Mouse (Mus musculus): Measurements from ENCODE around the gene Oas1d. TPM values are rescaled to one million over a fixed set of nuclear protein-coding genes. Genes with fewer than 3 reads are reported as not detected.
"Not testable (repeated sequence)": the region's sequence is repeated elsewhere in the genome, so short reads cannot be mapped to it uniquely, and the experiment has no call there.

Gene Oas1d
- polyA plus RNA-seq, 1 experiment from 2014 or later = not detected

DNA sequence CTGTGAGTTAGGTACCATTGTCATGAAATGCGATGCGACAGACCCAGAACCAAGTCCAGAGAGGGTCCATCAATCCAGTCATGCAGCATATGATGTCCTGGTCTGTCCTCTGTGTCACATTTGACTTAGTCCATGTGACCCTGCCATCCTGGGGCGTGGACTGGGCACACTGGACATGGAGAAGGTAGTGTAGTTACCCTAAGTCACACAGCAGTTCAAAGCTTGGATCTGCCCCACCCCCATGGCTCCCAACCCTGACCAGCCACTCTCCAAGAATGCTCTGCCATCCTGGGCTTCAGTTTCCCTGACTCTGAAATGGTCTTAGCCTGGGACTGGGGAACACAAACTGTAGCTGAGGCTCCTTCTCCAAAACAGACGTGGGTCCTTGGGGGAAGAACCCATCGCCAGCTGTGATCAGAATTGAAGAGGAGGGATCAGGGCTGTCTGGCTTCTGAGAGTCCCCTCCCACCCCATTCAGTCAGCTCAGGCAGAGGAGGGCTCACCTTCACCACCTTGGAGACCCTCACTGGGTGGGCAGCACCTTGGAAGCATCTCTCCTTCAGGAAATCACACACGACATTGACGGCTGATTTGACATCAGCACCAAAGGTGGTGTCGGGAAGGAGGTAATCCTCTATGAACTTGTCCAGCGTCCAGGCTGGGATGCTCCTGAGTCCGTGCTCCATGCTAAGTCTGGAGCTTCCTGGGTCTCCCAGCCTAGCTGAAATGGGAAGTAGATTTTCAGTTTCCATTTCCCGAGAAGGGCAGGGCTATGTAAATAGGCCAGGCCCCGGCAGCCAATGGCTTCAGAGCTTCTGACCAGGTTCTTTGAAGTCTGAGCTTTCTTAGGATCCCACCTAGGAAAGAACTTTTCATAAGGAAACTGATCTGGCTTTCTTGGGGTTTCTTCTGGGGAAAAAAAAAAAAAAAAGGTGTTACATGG is 7.3 kb upstream of the Oas1d start, which contains the start of gene Oas1a:
Oas1a (minus strand) TSS at position 731 of the 943 bp plus-strand sequence.
- not testable (repeated sequence) for H3K4me1 ChIP-seq; H3K27ac ChIP-seq (replicated peaks); H3K36me3 ChIP-seq; H3K9ac ChIP-seq; H3K27me3 ChIP-seq (replicated peaks); ATAC-seq (ENCODE audit: extremely low read depth, insufficient number of reproducible peaks, low FRiP score, low TSS enrichment); H3K4me3 ChIP-seq; H3K9me3 ChIP-seq; H3K4me2 ChIP-seq
- WGBS = 30% methylated on average over 9 of the region's 12 CpGs

DNA sequence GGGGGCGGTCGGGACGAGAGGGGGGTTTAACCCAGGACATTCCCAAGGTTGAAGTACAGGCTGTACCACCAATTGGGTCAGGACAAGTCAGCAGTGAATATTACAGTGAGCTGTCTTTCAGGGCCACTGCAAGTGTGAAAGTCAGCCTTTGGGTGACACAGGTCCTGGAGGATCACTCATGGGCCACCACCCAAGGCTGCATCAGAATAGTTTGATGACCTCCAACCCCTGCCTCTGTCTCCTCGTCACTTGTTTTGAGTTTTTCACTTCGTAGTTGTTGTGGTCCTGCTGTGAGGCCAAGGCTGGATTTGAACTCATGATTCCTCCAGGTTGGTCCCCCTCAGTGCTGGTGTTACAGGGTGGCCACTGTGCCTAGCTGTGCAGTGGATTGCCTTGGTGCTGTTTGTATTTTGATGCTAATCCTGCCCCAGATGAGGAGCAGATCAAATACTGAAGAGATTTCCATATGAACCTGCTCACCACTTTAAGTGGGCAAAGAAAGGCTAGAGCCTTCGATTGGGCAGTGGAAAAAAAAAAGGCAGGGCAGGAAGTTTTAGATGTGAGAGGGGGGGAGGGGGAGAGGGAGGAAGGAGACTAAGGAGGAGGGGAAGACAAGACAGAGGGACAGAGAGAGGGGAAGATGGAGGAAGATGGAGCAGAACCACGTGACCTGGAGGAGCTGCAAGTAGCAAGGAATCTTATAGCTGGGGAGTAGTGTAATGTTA is 6.0 kb upstream of the Oas1d start:
- 46% methylated on average over 7 of the region's 7 CpGs for WGBS
- Histone ChIP-seq H3K4me2 (no peak overlapping the region), H3K9me3 (no peaks in the 10 kb centered on the region), H3K27ac (replicated peaks) (no peak overlapping the region), H3K27me3 (replicated peaks) (no peaks in the 10 kb centered on the region; the same call in 1 of the 2 replicates), H3K4me3 (no peak overlapping the region), H3K9ac (no peak overlapping the region), H3K4me1 (no peaks in the 10 kb centered on the region), H3K36me3 (no peaks in the 10 kb centered on the region)
- no peak for ATAC-seq (ENCODE audit: extremely low read depth, insufficient number of reproducible peaks, low FRiP score, low TSS enrichment)

DNA sequence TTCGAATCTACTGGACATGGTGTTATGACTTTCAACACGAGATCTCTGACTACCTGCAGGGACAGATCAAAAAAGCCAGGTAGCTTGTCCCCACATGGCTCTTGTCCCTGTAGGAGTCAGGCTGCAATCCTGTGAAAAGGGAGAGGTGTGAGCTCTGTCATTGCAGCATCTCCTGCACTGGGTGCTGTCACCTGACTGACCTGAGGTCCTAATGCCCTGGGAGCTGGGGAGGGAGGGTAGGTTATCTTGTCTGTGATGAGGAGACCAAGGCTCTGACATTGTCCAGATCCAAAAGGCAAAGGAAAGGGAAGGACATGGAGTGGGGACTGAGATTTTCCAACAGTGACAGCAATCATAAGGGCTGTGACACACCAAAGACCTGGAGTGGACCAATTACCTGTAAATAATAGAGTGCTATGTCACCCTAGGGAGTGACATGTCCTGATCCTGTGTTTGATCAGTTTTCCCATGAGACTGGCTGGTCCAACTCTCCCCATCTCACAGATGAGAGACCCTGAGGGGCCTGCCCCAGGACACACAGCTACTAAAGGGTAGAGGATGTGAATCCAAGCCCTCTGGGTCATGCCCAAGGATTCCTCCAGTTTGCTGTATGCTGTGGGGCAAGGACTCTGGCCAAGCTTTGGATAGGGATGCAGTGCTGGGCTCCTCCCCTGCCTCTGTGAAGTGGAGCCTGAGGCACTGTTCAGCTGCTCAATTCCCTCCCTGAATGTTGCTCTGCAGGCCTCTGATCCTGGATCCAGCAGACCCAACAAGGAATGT is 5.0 kb downstream of the Oas1d start:
- not testable (repeated sequence) for H3K4me3 ChIP-seq; H3K27ac ChIP-seq (replicated peaks); ATAC-seq (ENCODE audit: extremely low read depth, insufficient number of reproducible peaks, low FRiP score, low TSS enrichment); H3K9me3 ChIP-seq; H3K4me2 ChIP-seq; H3K27me3 ChIP-seq (replicated peaks); H3K36me3 ChIP-seq; H3K9ac ChIP-seq; H3K4me1 ChIP-seq
- WGBS = 52% methylated on average over 2 of the region's 2 CpGs

DNA sequence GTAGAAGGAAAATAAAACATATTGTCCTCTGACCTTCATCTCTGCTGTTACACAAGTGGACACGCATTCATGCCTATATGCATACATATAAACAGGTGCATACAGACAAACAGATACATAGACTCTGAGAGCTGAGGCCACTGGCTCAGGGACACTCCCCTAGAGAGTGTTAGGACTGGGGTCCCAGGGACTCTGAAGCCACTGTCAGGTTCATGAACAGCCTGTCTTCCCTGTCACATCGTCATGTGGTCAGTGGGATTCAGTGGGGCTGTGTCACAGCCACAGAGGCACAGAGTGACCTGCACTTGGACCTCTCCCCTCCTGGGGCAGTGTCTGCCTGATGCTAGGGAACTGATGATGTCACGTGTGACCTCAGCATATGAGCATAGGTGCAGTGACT is 6.0 kb downstream of the Oas1d start:
- Histone ChIP-seq H3K4me2 (no peak overlapping the region), H3K9me3 (no peaks in the 10 kb centered on the region), H3K27ac (replicated peaks) (no peak overlapping the region), H3K4me1 (no peaks in the 10 kb centered on the region), H3K9ac (no peak overlapping the region), H3K27me3 (replicated peaks) (no peaks in the 10 kb centered on the region), H3K4me3 (no peak overlapping the region), H3K36me3 (no peaks in the 10 kb centered on the region)
- 70% methylated on average over 3 of the region's 3 CpGs for WGBS
- ATAC-seq (ENCODE audit: extremely low read depth, insufficient number of reproducible peaks, low FRiP score, low TSS enrichment) = no peak

DNA sequence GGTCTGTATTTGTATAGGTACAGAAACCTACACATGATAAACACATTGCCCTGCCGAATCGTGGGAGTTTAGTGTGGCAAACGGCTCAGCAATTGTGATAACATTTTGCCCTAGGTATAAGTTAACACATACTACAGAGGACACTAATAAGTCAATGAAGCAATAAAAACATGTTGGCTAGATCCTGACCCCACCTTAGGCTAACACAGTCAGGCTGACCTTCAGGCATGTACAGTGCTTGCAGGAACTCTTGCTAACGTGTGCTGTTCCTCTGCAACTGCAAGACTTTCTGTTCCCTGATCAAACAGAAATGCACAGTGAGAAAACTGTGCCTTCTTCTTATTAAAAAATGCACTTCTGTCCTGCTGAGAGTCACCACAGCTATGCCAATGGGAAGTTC is 9.6 kb downstream of the Oas1d start:
- Histone ChIP-seq H3K36me3 (no peaks in the 10 kb centered on the region), H3K4me1 (no peaks in the 10 kb centered on the region), H3K4me2 (no peak overlapping the region), H3K27ac (replicated peaks) (no peak overlapping the region), H3K9ac (no peak overlapping the region), H3K9me3 (no peaks in the 10 kb centered on the region), H3K4me3 (no peak overlapping the region), H3K27me3 (replicated peaks) (no peaks in the 10 kb centered on the region)
- ATAC-seq (ENCODE audit: extremely low read depth, insufficient number of reproducible peaks, low FRiP score, low TSS enrichment) = no peak
- WGBS = 69% methylated on average over 4 of the region's 4 CpGs

DNA sequence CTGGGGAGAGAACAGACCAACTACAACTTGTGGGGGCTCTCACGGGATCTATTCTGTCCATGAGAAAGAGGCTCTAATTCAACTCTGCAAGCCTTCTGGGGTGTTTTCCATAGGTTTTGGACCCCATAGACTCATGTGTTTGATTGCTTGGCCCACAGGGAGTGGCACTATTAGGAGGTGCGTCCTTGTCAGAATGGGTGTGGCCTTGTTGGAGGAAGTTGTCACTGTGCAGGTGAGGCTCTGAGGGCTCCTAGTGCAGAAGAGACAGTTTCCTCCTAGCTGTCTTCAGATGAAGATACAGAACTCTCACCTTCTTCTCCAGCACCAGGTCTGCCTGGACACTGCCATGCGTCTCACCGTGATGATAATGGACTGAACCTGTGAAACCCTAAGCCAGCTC is 10.2 kb downstream of the Oas1d start:
- not testable (repeated sequence) for H3K4me1 ChIP-seq; H3K9ac ChIP-seq; H3K27ac ChIP-seq (replicated peaks); H3K36me3 ChIP-seq; H3K4me3 ChIP-seq; H3K4me2 ChIP-seq; H3K9me3 ChIP-seq; ATAC-seq (ENCODE audit: extremely low read depth, insufficient number of reproducible peaks, low FRiP score, low TSS enrichment); H3K27me3 ChIP-seq (replicated peaks)
- 81% methylated on average over 4 of the region's 4 CpGs for WGBS

DNA sequence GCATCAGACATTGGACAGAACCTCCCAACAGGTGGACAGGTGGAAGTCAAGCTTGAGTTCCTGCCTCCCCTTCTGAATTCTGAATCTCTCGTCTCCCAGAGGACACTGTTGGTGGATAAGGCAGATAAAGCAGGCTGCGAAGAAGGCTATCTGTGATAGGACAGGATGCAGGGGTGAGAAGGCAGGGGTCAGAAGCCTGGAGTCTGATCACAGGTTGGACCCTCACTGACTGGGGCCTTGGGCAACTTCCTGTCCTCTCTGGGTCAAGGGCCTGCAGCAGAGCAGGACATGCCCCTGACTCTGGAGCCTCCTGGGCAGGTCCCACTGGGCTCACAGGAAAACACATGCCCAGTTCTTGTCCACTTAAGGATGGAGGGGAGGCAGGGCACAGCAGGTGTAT is 12.0 kb downstream of the Oas1d start:
- not testable (repeated sequence) for ATAC-seq (ENCODE audit: extremely low read depth, insufficient number of reproducible peaks, low FRiP score, low TSS enrichment); H3K27me3 ChIP-seq (replicated peaks)

DNA sequence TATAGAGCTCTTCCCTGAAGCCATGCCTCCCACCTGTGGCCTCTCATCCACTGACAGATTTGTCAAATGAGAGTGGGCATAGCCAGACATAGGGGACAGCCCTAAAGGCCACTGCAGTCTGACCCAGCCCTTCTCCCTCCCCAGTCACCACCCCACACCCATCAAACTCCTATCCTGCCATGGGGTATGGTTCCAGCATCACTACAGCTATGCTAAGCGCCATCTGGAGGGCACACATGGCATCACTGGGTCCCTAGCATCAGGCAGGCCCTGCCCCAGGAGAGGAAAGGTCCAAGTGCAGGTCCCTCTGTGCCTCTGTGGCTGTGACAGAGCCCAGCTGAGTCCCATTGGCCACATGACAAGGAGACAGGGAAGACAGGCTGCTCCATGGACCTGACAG is 12.7 kb downstream of the Oas1d start:
- no peak for ATAC-seq (ENCODE audit: extremely low read depth, insufficient number of reproducible peaks, low FRiP score, low TSS enrichment)
- Histone ChIP-seq H3K4me3 (no peak overlapping the region), H3K36me3 (no peaks in the 10 kb centered on the region), H3K9me3 (no peaks in the 10 kb centered on the region), H3K4me2 (no peak overlapping the region), H3K27me3 (replicated peaks) (no peaks in the 10 kb centered on the region), H3K27ac (replicated peaks) (no peak overlapping the region), H3K4me1 (no peaks in the 10 kb centered on the region), H3K9ac (no peak overlapping the region)
- WGBS = 0% methylated on average over 1 of the region's 1 CpGs

More for the DNA sequence above, 12.0 kb downstream of the Oas1d start:
- not testable (repeated sequence) for H3K27ac ChIP-seq (replicated peaks); H3K9ac ChIP-seq; H3K36me3 ChIP-seq; H3K4me3 ChIP-seq; H3K4me1 ChIP-seq; H3K9me3 ChIP-seq; H3K4me2 ChIP-seq
- 26% methylated on average over 2 of the region's 2 CpGs for WGBS

DNA sequence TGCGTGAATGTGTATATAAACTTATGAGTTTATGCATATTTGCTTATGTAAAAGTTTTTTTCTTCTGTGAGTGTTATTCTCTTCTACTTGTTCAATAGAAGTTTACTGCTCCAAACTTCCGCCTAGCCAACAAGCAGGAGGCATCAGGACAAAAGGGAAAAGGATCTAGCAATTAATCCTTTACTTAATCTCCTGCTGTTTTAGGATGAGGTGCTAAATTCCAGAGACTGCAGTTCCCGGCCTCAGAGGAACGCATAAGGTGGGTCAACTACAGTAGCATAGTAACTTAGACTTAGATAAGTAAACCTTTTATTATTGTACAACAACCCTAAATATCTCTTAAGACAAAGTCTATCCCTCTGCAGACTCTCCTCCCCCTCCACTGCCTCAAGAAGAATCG is 19.6 kb downstream of the Oas1d start:
- WGBS = 14% methylated on average over 5 of the region's 5 CpGs

DNA sequence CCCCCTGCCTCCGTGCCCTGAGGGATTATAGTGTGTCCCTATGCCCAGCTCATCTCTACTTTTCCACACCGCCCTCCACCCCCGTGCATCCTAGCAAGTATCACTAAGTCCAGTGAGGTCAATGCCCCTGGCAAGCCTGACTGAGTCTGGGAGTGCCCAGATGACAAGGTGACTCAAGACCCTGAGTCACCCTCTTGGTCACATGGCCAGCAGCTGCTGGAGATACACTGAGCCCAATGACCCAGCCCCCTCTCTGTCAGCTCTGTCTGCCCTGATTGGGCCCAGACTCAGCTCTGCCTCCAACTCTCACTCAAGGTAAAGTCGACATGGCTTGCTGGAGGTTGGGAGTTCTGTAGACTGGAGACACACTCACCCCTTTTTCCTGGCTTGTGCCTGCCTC is 23.5 kb downstream of the Oas1d start:
- 62% methylated on average over 4 of the region's 4 CpGs for WGBS
- ATAC-seq (ENCODE audit: extremely low read depth, insufficient number of reproducible peaks, low FRiP score, low TSS enrichment) = no peak
- H3K4me2 ChIP-seq = no peak overlapping the region

More for the DNA sequence above, 19.6 kb downstream of the Oas1d start:
- H3K27me3 ChIP-seq (replicated peaks) = no peaks in the 10 kb centered on the region
- no peaks in the 10 kb centered on the region for H3K9me3 ChIP-seq
- no peaks in the 10 kb centered on the region for H3K4me1 ChIP-seq
- H3K36me3 ChIP-seq = no peaks in the 10 kb centered on the region
- ATAC-seq (ENCODE audit: extremely low read depth, insufficient number of reproducible peaks, low FRiP score, low TSS enrichment) = no peak
- no peak overlapping the region for H3K4me3 ChIP-seq
- no peak overlapping the region for H3K27ac ChIP-seq (replicated peaks)
- no peak overlapping the region for H3K4me2 ChIP-seq
- H3K9ac ChIP-seq = no peak overlapping the region

DNA sequence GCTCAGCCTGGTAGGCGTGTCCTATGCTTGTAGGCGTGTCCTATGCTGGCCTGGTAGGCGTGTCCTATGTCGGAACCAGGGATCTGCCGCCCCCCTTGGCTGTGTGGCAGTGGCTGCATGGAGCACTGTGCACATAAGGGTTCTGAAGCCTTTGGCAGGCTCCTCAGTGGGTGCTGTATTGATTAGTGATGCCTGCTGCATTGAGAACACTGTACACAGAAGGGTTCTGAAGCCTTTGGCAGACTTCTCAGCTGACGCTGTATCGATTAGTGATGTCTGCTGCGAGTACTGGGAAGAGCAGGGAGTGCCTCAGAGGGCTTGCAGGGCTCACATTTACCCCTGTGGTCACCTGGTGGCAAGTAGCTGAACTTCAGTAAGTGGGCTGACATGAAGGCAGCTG is 24.2 kb downstream of the Oas1d start:
- H3K4me2 ChIP-seq = no peak overlapping the region
- no peaks in the 10 kb centered on the region for H3K27me3 ChIP-seq (replicated peaks)
- no peak overlapping the region for H3K9ac ChIP-seq
- no peaks in the 10 kb centered on the region for H3K36me3 ChIP-seq
- H3K4me1 ChIP-seq = no peaks in the 10 kb centered on the region
- H3K4me3 ChIP-seq = no peak overlapping the region
- no peak overlapping the region for H3K27ac ChIP-seq (replicated peaks)
- no peaks in the 10 kb centered on the region for H3K9me3 ChIP-seq
- ATAC-seq (ENCODE audit: extremely low read depth, insufficient number of reproducible peaks, low FRiP score, low TSS enrichment) = no peak
- WGBS = 27% methylated on average over 8 of the region's 8 CpGs

More for the DNA sequence above, 23.5 kb downstream of the Oas1d start:
- no peaks in the 10 kb centered on the region for H3K4me1 ChIP-seq
- H3K27ac ChIP-seq (replicated peaks) = no peak overlapping the region
- H3K4me3 ChIP-seq = no peak overlapping the region
- H3K9ac ChIP-seq = no peak overlapping the region
- no peaks in the 10 kb centered on the region for H3K9me3 ChIP-seq
- H3K27me3 ChIP-seq (replicated peaks) = no peaks in the 10 kb centered on the region
- no peaks in the 10 kb centered on the region for H3K36me3 ChIP-seq
